Mouse (Mus musculus): ENCODE measurements around the gene Gja1. TPM values are rescaled to one million over a fixed set of nuclear protein-coding genes. Genes with fewer than 3 reads are reported as not detected.

Gja1 gene
- polyA plus RNA-seq (2014; fragmentation: Illumina TruSeq; extraction: RNeasy Lipid Tissue Mini Kit (QIAGEN cat#74804); ENCODE audit: low replicate concordance), result 46.1 TPM

GRCm38 (mm10) chr10:56377097-56377965 is at the start of gene Gja1:
TSS of gene Gja1 (plus strand) at chr10:56377330.

Other genes with a start within 250 kb of the Gja1 start
- 14.2 TPM for gene Tbc1d32, start 148.6 kb upstream of the Gja1 start, polyA plus RNA-seq (2014; fragmentation: Illumina TruSeq; extraction: RNeasy Lipid Tissue Mini Kit (QIAGEN cat#74804); ENCODE audit: low replicate concordance)